Mouse (Mus musculus) T-helper 2 cell (primary cell): ENCODE measurements at regions not wholly inside any gene's neighbourhood (a gene's known extent, or its start where the extent isn't known, plus 50 kb on each side); places are given as distances from the start of the nearest gene placed in this dataset.

Source experiments
- in situ Hi-C: fragments of 300-600 bp; cut with MboI, MseI; formaldehyde crosslinking; loops from one replicate; pipeline ENCODE4 v1.15.1; 2025; ENCODE audit warnings: high pct_unique_total_duplicates

- in situ Hi-C loops, result no loop called here
These were observed 444.7 kb downstream of the Psat1 start for GRCm38 (mm10) chr19:15502315-15502984.

- in situ Hi-C loops, result no loop called here
These were observed 451.6 kb downstream of the Psat1 start for GRCm38 (mm10) chr19:15495532-15495931.

- in situ Hi-C loops, result no loop called here
These were observed 459.6 kb downstream of the Psat1 start for GRCm38 (mm10) chr19:15487576-15487975.

- in situ Hi-C loops, result no loop called here
These were observed 465.5 kb downstream of the Psat1 start for GRCm38 (mm10) chr19:15481605-15482004.

- in situ Hi-C loops, result no loop called here
These were observed 477.6 kb downstream of the Psat1 start for GRCm38 (mm10) chr19:15469541-15469940.

GRCm38 (mm10) chr19:15466713-15467112, 480.4 kb downstream of the Psat1 start:
- in situ Hi-C loops, result no loop called here

GRCm38 (mm10) chr19:15465063-15465760, 481.9 kb downstream of the Psat1 start:
- in situ Hi-C loops, result no loop called here

- in situ Hi-C loops, result loop anchor here (10.0 kb wide), 1 partner anchor 63 kb away; no protein-coding TSS in a partner anchor
These were observed 489.3 kb downstream of the Psat1 start for GRCm38 (mm10) chr19:15457793-15458192.

GRCm38 (mm10) chr19:15456943-15457735, 490.0 kb downstream of the Psat1 start:
- in situ Hi-C loops, result loop anchor here (10.0 kb wide), 1 partner anchor 62 kb away; no protein-coding TSS in a partner anchor

GRCm38 (mm10) chr19:15448989-15449388, 498.1 kb downstream of the Psat1 start:
- in situ Hi-C loops, result loop anchor here (10.0 kb wide), 1 partner anchor 194 kb away; no protein-coding TSS in a partner anchor

GRCm38 (mm10) chr19:15431798-15432197, 515.3 kb downstream of the Psat1 start:
- in situ Hi-C loops, result no loop called here

GRCm38 (mm10) chr19:15421311-15421710, 525.8 kb downstream of the Psat1 start:
- in situ Hi-C loops, result no loop called here

- in situ Hi-C loops, result loop anchor here (10.0 kb wide), 1 partner anchor 56 kb away; no protein-coding TSS in a partner anchor
These were observed 548.5 kb downstream of the Psat1 start for GRCm38 (mm10) chr19:15398624-15399023.

- in situ Hi-C loops, result no loop called here
These were observed 575.5 kb downstream of the Psat1 start for GRCm38 (mm10) chr19:15371682-15372081.

- in situ Hi-C loops, result no loop called here
These were observed 580.2 kb downstream of the Psat1 start for GRCm38 (mm10) chr19:15366951-15367350.

- in situ Hi-C loops, result no loop called here
These were observed 590.0 kb downstream of the Psat1 start for GRCm38 (mm10) chr19:15357181-15357580.

GRCm38 (mm10) chr19:15348356-15348755, 598.8 kb downstream of the Psat1 start:
- in situ Hi-C loops, result no loop called here

- in situ Hi-C loops, result no loop called here
These were observed 604.9 kb downstream of the Psat1 start for GRCm38 (mm10) chr19:15342229-15342628.

- in situ Hi-C loops, result no loop called here
These were observed 606.7 kb downstream of the Psat1 start for GRCm38 (mm10) chr19:15340305-15340983.

- in situ Hi-C loops, result no loop called here
These were observed 607.2 kb downstream of the Psat1 start for GRCm38 (mm10) chr19:15339979-15340304.

GRCm38 (mm10) chr19:15330155-15330554, 617.0 kb downstream of the Psat1 start:
- in situ Hi-C loops, result no loop called here

- in situ Hi-C loops, result no loop called here
These were observed 647.7 kb downstream of the Psat1 start for GRCm38 (mm10) chr19:15299474-15299873.
